Mouse (Mus musculus): ENCODE results near the gene Ms4a15. TPM values are rescaled to one million over a fixed set of nuclear protein-coding genes. Genes with fewer than 3 reads are reported as not detected.

The Ms4a15 gene
- not detected in 2 replicates for polyA plus RNA-seq (2012; rRNA removed)
- not detected in 2 replicates for polyA plus RNA-seq (2014; fragmentation: Nextera tagmentation; extraction: Ambion mirVana)

GRCm38 (mm10) chr19:10993150-10993549 lies at the start of gene Ms4a15:
Gene Ms4a15, minus strand, starts transcription at chr19:10993250.
- TF ChIP-seq CTCF (IDR thresholded peaks at IDR 0.05; ENCODE audit: low read depth) (no peak), EP300 (IDR thresholded peaks at IDR 0.05; ENCODE audit: low read depth) (no peak)
- no peak for DNase-seq (ENCODE audit: low read depth in 3 of 3, low spot score in 3 of 3)
- Histone ChIP-seq H3K9ac (replicated peaks) (no peak within 1 kb of the TSS), H3K4me3 (ENCODE audit: insufficient read depth in 1 of 2, low read depth in 2 of 2, low read length in 2 of 2) (no peak within 1 kb of the TSS), H3K27ac (no peak within 1 kb of the TSS), H3K9me3 (ENCODE audit: control insufficient read depth, low read length) (no peaks in the 10 kb centered on the region), H3K4me2 (ENCODE audit: low read depth) (no peak within 1 kb of the TSS), H3K4me1 (replicated peaks; ENCODE audit: control insufficient read depth in 2 of 2, insufficient read depth in 2 of 2, low read length in 1 of 2) (no peaks in the 10 kb centered on the region), H3K27me3 (ENCODE audit: control insufficient read depth, insufficient read depth, low read length) (no peaks in the 10 kb centered on the region), H3K36me3 (replicated peaks; ENCODE audit: control insufficient read depth, insufficient read depth, low read depth) (no peaks in the 10 kb centered on the region)
- WGBS (ENCODE audit: insufficient replicate concordance) = 70% methylated on average over 7 of the region's 7 CpGs
- ATAC-seq (ENCODE audit: insufficient read depth) = no peak

GRCm38 (mm10) chr19:11037570-11037969 lies 44.5 kb upstream of the Ms4a15 start:
- H3K4me2 ChIP-seq (ENCODE audit: low read depth) = no peak overlapping the region
- no peak overlapping the region for H3K9ac ChIP-seq (replicated peaks)
- ATAC-seq (ENCODE audit: insufficient read depth) = no peak
- H3K27me3 ChIP-seq (ENCODE audit: control insufficient read depth, insufficient read depth, low read length) = no peaks in the 10 kb centered on the region
- H3K27ac ChIP-seq = no peak overlapping the region
- H3K4me3 ChIP-seq (ENCODE audit: insufficient read depth in 1 of 2, low read depth in 2 of 2, low read length in 2 of 2) = no peak overlapping the region
- no peaks in the 10 kb centered on the region for H3K9me3 ChIP-seq (ENCODE audit: control insufficient read depth, low read length)
- no peaks in the 10 kb centered on the region for H3K4me1 ChIP-seq (replicated peaks; ENCODE audit: control insufficient read depth in 2 of 2, insufficient read depth in 2 of 2, low read length in 1 of 2)
- TF ChIP-seq CTCF (IDR thresholded peaks at IDR 0.05; ENCODE audit: low read depth) (no peak), EP300 (IDR thresholded peaks at IDR 0.05; ENCODE audit: low read depth) (no peak)
- H3K36me3 ChIP-seq (replicated peaks; ENCODE audit: control insufficient read depth, insufficient read depth, low read depth) = no peaks in the 10 kb centered on the region
- DNase-seq (ENCODE audit: low read depth in 3 of 3, low spot score in 3 of 3) = no peak

- Histone ChIP-seq H3K4me2 (ENCODE audit: low read depth) (no peak overlapping the region), H3K27ac (no peak overlapping the region), H3K36me3 (replicated peaks; ENCODE audit: control insufficient read depth, insufficient read depth, low read depth) (no peaks in the 10 kb centered on the region), H3K27me3 (ENCODE audit: control insufficient read depth, insufficient read depth, low read length) (no peaks in the 10 kb centered on the region), H3K9ac (replicated peaks) (no peak overlapping the region), H3K9me3 (ENCODE audit: control insufficient read depth, low read length) (no peaks in the 10 kb centered on the region), H3K4me3 (ENCODE audit: insufficient read depth in 1 of 2, low read depth in 2 of 2, low read length in 2 of 2) (no peak overlapping the region), H3K4me1 (replicated peaks; ENCODE audit: control insufficient read depth in 2 of 2, insufficient read depth in 2 of 2, low read length in 1 of 2) (no peaks in the 10 kb centered on the region)
- TF ChIP-seq EP300 (IDR thresholded peaks at IDR 0.05; ENCODE audit: low read depth) (no peak), CTCF (IDR thresholded peaks at IDR 0.05; ENCODE audit: low read depth) (no peak)
- ATAC-seq (ENCODE audit: insufficient read depth) = no peak
- no peak for DNase-seq (ENCODE audit: low read depth in 3 of 3, low spot score in 3 of 3)
Measured at GRCm38 (mm10) chr19:11022382-11022781, 29.3 kb upstream of the Ms4a15 start.

GRCm38 (mm10) chr19:11017891-11018290 lies 24.8 kb upstream of the Ms4a15 start, which contains the start of gene Ms4a18:
Gene Ms4a18, minus strand, starts transcription at chr19:11018031.
- Histone ChIP-seq H3K4me3 (ENCODE audit: insufficient read depth in 1 of 2, low read depth in 2 of 2, low read length in 2 of 2) (no peak within 1 kb of the TSS), H3K9ac (replicated peaks) (no peak within 1 kb of the TSS), H3K9me3 (ENCODE audit: control insufficient read depth, low read length) (no peaks in the 10 kb centered on the region), H3K4me1 (replicated peaks; ENCODE audit: control insufficient read depth in 2 of 2, insufficient read depth in 2 of 2, low read length in 1 of 2) (no peaks in the 10 kb centered on the region), H3K27me3 (ENCODE audit: control insufficient read depth, insufficient read depth, low read length) (no peaks in the 10 kb centered on the region), H3K4me2 (ENCODE audit: low read depth) (no peak within 1 kb of the TSS), H3K36me3 (replicated peaks; ENCODE audit: control insufficient read depth, insufficient read depth, low read depth) (no peaks in the 10 kb centered on the region), H3K27ac (no peak within 1 kb of the TSS)
- DNase-seq (ENCODE audit: low read depth in 3 of 3, low spot score in 3 of 3) (no peak), ATAC-seq (ENCODE audit: insufficient read depth) (no peak)
- no peak for TF ChIP-seq CTCF (IDR thresholded peaks at IDR 0.05; ENCODE audit: low read depth)
- no peak for TF ChIP-seq EP300 (IDR thresholded peaks at IDR 0.05; ENCODE audit: low read depth)
- WGBS (ENCODE audit: insufficient replicate concordance) = 67% methylated on average over 3 of the region's 3 CpGs

GRCm38 (mm10) chr19:11017251-11017650 lies 24.2 kb upstream of the Ms4a15 start:
- no peak for DNase-seq (ENCODE audit: low read depth in 3 of 3, low spot score in 3 of 3)
- H3K27me3 ChIP-seq (ENCODE audit: control insufficient read depth, insufficient read depth, low read length) = no peaks in the 10 kb centered on the region
- TF ChIP-seq CTCF (IDR thresholded peaks at IDR 0.05; ENCODE audit: low read depth) = no peak
- no peak for TF ChIP-seq EP300 (IDR thresholded peaks at IDR 0.05; ENCODE audit: low read depth)
- no peak overlapping the region for H3K9ac ChIP-seq (replicated peaks)
- no peak for ATAC-seq (ENCODE audit: insufficient read depth)
- no peak overlapping the region for H3K4me3 ChIP-seq (ENCODE audit: insufficient read depth in 1 of 2, low read depth in 2 of 2, low read length in 2 of 2)
- H3K27ac ChIP-seq = no peak overlapping the region
- H3K36me3 ChIP-seq (replicated peaks; ENCODE audit: control insufficient read depth, insufficient read depth, low read depth) = no peaks in the 10 kb centered on the region
- H3K9me3 ChIP-seq (ENCODE audit: control insufficient read depth, low read length) = no peaks in the 10 kb centered on the region
- no peak overlapping the region for H3K4me2 ChIP-seq (ENCODE audit: low read depth)
- no peaks in the 10 kb centered on the region for H3K4me1 ChIP-seq (replicated peaks; ENCODE audit: control insufficient read depth in 2 of 2, insufficient read depth in 2 of 2, low read length in 1 of 2)
- WGBS (ENCODE audit: insufficient replicate concordance) = 65% methylated on average over 2 of the region's 2 CpGs

Measured in liver, embryonic 14.5 days (tissue).